Mouse (Mus musculus) v-Abl transformed pro-B cells (cell line): ENCODE results near the gene Ppp1r35.
"Not testable (repeated sequence)": the region's sequence is repeated elsewhere in the genome, so short reads cannot be mapped to it uniquely, and the experiment has no call there.

Experiments
- in situ Hi-C, 2 experiments: fragments of 400-800 bp; cut with MboI; formaldehyde crosslinking; loops; one replicate each; pipeline ENCODE4 v1.15.1; 2025; ENCODE audit not compliant: unreplicated experiment in 2 of 2

Gene Ppp1r35

GRCm38 (mm10) chr5:137750212-137750611 is 28.4 kb upstream of the Ppp1r35 start:
- in situ Hi-C loops = not testable (repeated sequence)

DNA sequence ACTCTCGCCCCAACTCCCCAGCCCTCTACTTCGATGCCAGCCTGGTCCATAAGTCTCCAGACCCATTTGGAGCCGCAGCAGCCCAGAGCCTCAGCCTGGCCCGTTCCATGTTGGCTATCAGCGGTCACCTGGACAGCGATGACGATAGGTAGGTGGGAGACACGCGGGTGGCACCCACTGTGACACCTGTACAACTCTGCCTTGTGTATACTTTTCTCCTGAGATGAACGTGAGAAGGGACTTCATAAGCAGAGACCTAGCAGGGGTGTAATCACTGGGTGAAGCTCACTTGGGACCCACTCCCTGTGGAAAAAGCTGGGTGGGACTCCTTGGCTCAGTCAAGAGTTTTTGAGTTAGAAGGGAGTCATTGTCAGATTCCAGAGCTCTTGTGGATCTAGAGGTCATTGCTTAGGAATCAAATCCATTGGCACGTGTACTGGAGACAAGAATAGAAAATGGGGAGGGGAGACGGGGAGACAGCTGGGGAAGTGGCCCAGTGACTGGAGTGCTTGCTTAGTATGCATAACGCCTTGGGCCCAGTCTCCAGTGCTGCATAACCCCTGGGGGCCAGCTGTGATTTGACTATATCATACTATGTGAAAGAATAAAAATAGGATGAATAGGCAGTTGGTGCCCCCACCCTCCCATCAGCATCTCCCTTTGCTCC is 27.3 kb upstream of the Ppp1r35 start:
- in situ Hi-C loops = no loop called here

DNA sequence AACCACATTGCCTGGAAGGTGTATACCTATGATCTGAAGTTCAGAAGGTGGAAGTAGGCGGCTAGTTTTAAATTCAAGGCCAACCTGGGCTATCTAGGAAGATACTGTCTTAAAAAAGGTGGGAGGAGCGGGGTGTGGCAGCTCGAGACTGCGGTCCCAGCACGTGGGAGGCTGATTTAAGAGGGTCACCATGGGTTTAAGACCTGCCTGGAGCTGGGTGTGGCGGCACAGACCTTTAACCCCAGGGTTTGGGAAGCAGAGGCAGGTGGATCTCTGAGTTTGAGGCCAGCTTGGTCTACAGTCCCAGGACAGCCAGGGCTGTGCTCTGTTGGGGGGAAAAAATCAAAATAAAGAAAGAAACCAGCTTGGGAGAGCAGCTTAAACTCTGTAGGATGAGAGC is 26.7 kb upstream of the Ppp1r35 start:
- in situ Hi-C loops = no loop called here

DNA sequence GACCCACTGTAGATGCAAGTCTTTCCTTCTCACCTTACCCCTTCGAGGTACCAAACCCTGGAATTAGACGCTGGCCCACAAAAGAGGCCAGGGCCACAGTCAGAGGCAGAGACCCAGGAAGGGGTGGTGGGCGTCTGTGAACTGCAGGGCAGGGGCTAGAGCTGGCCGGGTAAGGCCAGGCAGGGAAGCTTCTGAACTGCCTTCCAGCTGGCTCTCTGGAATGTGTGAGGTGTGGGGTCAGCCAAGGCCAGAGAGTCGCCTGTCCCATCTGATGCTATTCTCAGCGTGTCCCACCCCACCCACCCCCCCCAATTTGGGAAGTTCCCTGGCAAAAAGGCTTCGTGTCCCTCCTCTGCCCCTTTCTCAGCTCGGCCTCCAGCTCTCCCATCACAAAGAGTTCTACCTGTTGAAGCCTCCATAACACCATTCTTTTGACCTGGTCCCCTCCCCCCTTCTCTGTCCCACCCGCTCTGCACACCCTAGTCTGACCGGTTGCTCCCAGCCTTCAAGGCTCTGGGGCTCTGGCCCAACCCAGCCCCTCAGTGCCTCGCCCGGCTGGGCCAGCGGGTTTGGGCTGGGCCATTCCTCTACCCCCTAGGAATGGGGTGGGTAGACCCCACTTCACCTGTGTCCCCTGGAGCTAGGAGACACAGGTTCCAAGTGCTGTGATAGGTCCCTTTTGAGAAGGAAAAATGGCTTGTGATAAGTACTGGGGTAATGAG is 25.4 kb upstream of the Ppp1r35 start:
- in situ Hi-C loops = no loop called here

GRCm38 (mm10) chr5:137755425-137755824 is 23.2 kb upstream of the Ppp1r35 start:
- in situ Hi-C loops = no loop called here

- in situ Hi-C loops = no loop called here
These were observed 22.5 kb upstream of the Ppp1r35 start for GRCm38 (mm10) chr5:137756106-137756505.

- in situ Hi-C loops = no loop called here
These were observed 21.6 kb upstream of the Ppp1r35 start for GRCm38 (mm10) chr5:137756882-137757661.

DNA sequence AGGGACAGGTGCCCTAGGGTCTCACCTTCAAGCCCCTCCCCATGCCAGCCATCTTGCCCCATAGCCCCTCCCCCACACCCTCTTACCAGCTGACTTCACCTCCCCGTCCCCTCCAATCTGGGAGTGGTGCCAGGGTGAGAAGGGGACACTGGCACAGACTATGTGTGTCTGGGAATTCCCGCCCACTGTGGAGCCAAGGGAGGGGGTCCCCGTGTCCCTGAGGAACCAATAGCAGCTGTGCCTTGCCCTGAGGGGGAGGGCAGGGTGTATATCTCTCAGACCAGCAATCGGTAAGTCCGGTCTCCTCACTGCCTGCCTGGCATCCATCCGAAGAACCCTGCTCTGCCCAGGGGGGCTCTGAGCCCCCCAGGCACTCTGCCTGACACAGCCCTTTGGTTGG is 20.8 kb upstream of the Ppp1r35 start:
- in situ Hi-C loops = no loop called here

- in situ Hi-C loops = no loop called here
These were observed 19.6 kb upstream of the Ppp1r35 start for GRCm38 (mm10) chr5:137758921-137759534.

- in situ Hi-C loops = loop anchor here (5.0 to 10.0 kb wide), 7 partner anchors 108 to 635 kb away; partner anchors contain the start of genes Gigyf1 (in 1 of the 2), Pop7 (in 1 of the 2) and Slc12a9 (in 1 of the 2)
These were observed 18.7 kb upstream of the Ppp1r35 start for GRCm38 (mm10) chr5:137759971-137760412.

DNA sequence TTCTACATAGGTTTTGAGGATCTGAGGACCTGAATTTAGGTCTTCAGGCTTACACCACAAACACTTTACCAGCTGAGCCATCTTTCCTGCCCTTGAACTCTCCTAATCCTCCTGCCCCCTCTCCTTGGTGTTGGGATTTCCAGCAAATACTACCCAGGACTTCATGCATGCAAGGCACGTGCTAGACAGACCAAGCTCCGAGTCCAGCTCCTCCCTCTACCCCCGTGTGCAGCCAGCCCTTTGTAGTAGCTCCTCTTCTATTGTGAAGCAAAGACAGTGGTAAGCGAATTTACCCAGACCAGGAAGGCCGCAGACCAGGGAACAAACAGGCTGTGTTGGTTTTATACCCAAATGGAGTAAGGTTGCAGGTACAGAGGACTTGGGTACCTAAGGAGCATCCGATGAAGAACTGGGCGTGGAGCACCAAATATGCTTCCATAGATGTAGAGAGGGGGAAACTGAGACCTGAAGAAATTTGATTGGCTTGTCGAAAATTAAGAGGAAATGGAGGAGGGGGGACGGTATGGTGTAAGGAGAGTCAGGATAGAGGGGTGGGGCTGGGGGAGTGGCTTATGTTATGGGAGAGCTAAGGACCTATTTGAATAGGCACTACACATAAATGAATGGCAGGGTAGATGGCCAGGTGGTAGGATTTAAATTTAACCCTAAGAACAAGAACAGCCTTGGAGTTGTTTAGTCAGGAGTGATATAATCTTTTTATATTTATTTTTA is 13.9 kb upstream of the Ppp1r35 start:
- in situ Hi-C loops = loop anchor here (5.0 to 10.0 kb wide), 7 partner anchors 112 to 640 kb away; partner anchors contain the start of genes Gigyf1 (in 1 of the 2), Pop7 (in 1 of the 2) and Slc12a9 (in 1 of the 2)

DNA sequence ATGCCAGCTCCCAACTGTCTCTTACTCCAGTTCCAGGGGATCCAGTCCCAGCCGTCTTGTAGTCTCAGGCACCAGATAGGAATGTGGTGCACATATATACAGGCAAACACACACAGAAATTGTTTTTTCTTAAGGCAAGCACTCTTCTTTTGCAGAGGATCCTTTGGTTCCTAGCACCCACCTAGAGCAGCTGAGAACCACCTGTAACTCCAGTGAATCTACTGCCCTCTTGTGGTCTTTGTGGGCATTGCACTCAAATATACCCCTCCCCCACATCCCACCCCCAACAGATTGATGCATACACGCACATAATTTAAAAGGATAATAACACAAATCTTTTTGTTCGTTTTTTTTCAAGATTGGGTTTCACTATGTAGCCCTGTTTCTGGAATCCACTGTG is 12.4 kb upstream of the Ppp1r35 start:
- in situ Hi-C loops = loop anchor here in 1 of 2 experiments (10.0 kb wide), 3 partner anchors 281 to 641 kb away; partner anchors contain the start of gene Slc12a9

DNA sequence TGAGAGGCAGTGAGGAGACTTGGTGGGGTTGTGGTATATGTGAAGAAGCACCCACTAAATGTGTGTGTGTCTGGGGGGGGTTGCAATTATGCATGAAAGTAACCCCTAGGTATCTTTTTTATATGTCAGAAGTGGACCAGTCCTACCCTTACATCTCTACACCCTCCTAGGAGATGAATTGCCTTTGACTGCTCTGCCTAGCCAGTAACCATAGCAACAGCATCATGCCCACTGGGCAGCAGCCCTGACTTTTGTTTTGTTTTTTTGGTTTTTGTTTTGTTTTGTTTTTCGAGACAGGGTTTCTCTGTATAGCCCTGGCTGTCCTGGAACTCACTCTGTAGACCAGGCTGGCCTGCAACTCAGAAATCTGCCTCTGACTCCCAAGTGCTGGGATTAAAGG is 10.2 kb upstream of the Ppp1r35 start:
- in situ Hi-C loops = loop anchor here in 1 of 2 experiments (10.0 kb wide), 3 partner anchors 284 to 644 kb away; partner anchors contain the start of gene Slc12a9

DNA sequence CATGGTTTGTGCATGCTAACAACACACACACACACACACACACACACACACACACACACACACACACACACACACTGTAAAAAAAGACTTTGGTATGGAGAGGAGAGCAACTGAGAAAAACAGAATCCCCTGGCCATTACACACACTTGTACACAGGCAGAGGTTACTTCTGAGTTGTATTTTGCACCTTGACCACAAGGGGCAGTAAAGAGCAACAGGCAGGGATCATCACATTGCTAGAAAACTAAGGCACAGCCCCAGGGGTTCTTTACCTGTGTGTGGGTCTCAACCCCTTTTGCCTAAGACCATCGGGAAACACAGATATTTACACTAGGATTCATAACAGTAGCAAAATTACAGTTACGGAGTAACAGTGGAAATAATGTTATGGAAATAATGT is 7.9 kb upstream of the Ppp1r35 start:
- in situ Hi-C loops = loop anchor here in 1 of 2 experiments (10.0 kb wide), 1 partner anchor 656 kb away; the partner anchor contains the start of gene Trim56

DNA sequence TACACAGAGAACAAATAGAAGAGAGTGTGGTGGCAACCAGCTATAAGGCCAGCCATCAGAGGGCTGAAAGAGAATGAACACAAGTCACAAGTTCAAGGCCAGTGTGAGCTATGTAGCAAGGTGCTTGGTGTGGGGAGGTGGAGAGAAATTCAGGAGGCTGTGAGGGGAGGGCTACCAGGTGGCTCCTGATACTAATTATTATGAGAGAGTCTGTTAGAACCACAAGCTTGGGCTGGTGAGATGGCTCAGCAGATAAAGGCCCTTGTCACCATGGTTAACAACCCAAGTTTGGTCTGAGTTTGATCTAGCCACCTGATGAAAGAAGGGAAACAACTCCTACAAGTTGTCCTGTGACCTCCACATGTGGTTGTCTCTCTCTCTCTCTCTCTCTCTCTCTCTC is 5.9 kb upstream of the Ppp1r35 start:
- in situ Hi-C loops = loop anchor here in 1 of 2 experiments (10.0 kb wide), 1 partner anchor 658 kb away; the partner anchor contains the start of gene Trim56

GRCm38 (mm10) chr5:137775587-137776290 is 2.9 kb upstream of the Ppp1r35 start:
- in situ Hi-C loops = loop anchor here in 1 of 2 experiments (10.0 kb wide), 1 partner anchor 661 kb away; the partner anchor contains the start of gene Trim56

GRCm38 (mm10) chr5:137776408-137776918 is 2.2 kb upstream of the Ppp1r35 start:
- in situ Hi-C loops = loop anchor here in 1 of 2 experiments (10.0 kb wide), 1 partner anchor 662 kb away; the partner anchor contains the start of gene Trim56

DNA sequence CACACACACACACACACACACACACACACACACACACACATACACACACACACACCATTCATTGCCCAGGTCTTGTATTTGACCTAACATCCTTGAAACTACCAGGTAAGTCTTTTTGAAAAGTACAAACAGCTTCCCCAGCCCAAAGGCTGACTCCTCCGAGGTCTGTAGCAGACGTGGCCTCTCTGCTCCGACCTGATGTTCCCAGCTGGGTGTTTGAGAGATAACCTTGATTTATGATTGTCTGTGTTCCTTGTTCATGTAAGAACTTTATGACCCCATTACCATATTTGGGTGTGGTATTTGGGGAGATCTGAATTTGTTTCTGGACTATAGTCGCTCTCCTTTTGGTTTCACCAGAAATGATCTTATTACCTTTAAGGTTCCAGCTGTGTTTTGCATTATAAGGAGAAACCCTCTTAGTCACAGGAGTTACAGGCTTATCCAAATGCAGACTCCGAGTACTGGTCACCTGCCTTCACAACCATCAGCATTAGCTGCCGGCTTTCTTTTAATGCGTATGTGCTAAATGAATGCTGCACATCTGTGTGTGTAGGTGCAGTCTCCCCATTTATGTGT is 1.3 kb upstream of the Ppp1r35 start:
- in situ Hi-C loops = loop anchor here in 1 of 2 experiments (10.0 kb wide), 1 partner anchor 663 kb away; the partner anchor contains the start of gene Trim56
